Mouse (Mus musculus) forebrain, embryonic 12.5 days (tissue): ENCODE measurements around the gene Tmem266. TPM values are rescaled to one million over a fixed set of nuclear protein-coding genes. Genes with fewer than 3 reads are reported as not detected.

ENCODE experiments used
- ATAC-seq: fragments of 200-750 bp; cut with Nextera tagmentation; 2 replicates; pipeline ENCODE4 v1.8.0; 2017; ENCODE audit warnings: moderate TSS enrichment; ENCODE audit not compliant: low FRiP score
- H3K27ac ChIP-seq: fragments of 300-500 bp; sonication (generic); 2 replicates; pipeline ENCODE4 v1.5.1; 2016; ENCODE audit warnings: mild to moderate bottlenecking
- H3K27me3 ChIP-seq: fragments of 300-500 bp; sonication (generic); 2 replicates; pipeline ENCODE4 v1.6.1; 2016; ENCODE audit warnings: mild to moderate bottlenecking
- H3K36me3 ChIP-seq: fragments of 300-500 bp; sonication (generic); replicated peaks from 2 replicates; pipeline ENCODE4 v1.6.1; 2016; ENCODE audit warnings: mild to moderate bottlenecking
- H3K4me1 ChIP-seq: fragments of 300-500 bp; sonication (generic); 2 replicates; pipeline ENCODE4 v1.6.1; 2016
- H3K4me2 ChIP-seq: fragments of 300-500 bp; sonication (generic); 2 replicates; pipeline ENCODE4 v1.6.1; 2016; ENCODE audit warnings: mild to moderate bottlenecking, moderate library complexity
- H3K4me3 ChIP-seq: fragments of 300-500 bp; sonication (generic); replicated peaks from 2 replicates; pipeline ENCODE4 v1.5.1; 2016; ENCODE audit warnings: mild to moderate bottlenecking
- H3K9ac ChIP-seq: fragments of 300-500 bp; sonication (generic); 2 replicates; pipeline ENCODE4 v1.6.1; 2016; ENCODE audit warnings: mild to moderate bottlenecking
- H3K9me3 ChIP-seq: fragments of 300-500 bp; sonication (generic); 2 replicates; pipeline ENCODE4 v1.6.1; 2016
- WGBS: fragments of 180-500 bp; shearing (Covaris S2); methylation state at CpG from one replicate; pipeline ENCODE4 v1.1.7; 2016; 5-methylcytosine and 5-hydroxymethylcytosine counted together
- polyA plus RNA-seq: library from polyadenylated mRNA; unstranded; fragments of >200 nt; fragmentation: Nextera tagmentation; extraction: Ambion mirVana; gene quantifications from 2 replicates; pipeline ENCODE4 v1.2.1, GENCODE M21; 2016

Tmem266 gene
- polyA plus RNA-seq, 1 experiment from 2014 or later = 0.74 TPM

DNA sequence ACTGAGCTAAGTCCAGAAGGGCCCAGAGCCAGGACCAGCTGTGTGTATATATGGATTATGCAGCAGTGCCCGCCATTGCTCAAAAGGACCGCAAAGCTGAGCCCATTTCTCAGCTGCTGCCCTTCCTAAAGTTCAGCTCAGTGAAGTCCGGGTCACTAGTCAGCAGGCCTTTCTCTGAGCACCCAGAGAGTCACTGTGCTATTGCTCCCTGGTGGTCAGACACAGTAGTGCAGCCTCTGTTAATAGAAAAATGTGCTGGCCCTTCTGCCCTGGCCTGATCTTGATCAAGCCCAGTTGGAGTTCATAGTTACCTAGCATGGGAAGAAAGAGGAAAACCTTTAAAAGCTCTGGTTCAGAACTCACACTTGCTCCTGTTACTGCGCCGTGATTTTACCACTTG is 55.7 kb downstream of the Tmem266 start:
- Histone ChIP-seq H3K4me3 (no peak overlapping the region), H3K36me3 (no peaks in the 10 kb centered on the region), H3K4me1 (no peaks in the 10 kb centered on the region), H3K27ac (no peak overlapping the region), H3K9ac (no peak overlapping the region), H3K27me3 (no peaks in the 10 kb centered on the region), H3K4me2 (no peak overlapping the region), H3K9me3 (no peaks in the 10 kb centered on the region)
- WGBS = 31% methylated on average over 5 of the region's 5 CpGs
- no peak for ATAC-seq

DNA sequence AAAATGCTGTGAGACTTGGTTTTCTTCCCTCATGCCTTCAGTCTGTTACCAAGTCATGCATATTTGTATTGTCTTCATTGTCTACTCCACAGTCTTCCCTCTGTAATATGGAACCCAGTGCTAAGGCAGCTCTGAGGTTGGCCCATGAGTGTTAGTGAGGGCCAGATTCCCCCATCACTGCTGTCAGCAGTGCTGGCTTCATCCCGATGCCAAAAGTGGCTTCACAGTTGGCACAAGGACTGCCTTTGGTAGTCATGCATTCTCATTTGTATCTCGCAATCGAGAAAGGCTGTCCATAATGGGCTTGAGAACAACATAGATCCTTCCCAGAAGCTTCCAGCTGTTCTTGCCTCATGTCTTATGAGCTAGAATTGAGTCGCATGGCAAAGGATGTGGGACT is 59.4 kb downstream of the Tmem266 start:
- WGBS = 92% methylated on average over 4 of the region's 4 CpGs

GRCm38 (mm10) chr9:55387862-55388505 is 61.3 kb downstream of the Tmem266 start:
- Histone ChIP-seq H3K4me3 (no peak overlapping the region), H3K9ac (no peak overlapping the region), H3K27ac (no peak overlapping the region)

More for the DNA sequence above, 59.4 kb downstream of the Tmem266 start:
- no peak overlapping the region for H3K4me2 ChIP-seq
- ATAC-seq = no peak
- H3K36me3 ChIP-seq = no peaks in the 10 kb centered on the region
- H3K9me3 ChIP-seq = no peaks in the 10 kb centered on the region
- H3K27ac ChIP-seq = no peak overlapping the region
- H3K27me3 ChIP-seq = no peaks in the 10 kb centered on the region
- no peak overlapping the region for H3K4me3 ChIP-seq
- H3K9ac ChIP-seq = no peak overlapping the region
- no peaks in the 10 kb centered on the region for H3K4me1 ChIP-seq

GRCm38 (mm10) chr9:55391909-55392658 is 65.4 kb downstream of the Tmem266 start:
- peak; percentile 61 for ATAC-seq
- H3K27me3 ChIP-seq = no peaks in the 10 kb centered on the region; the same call in 1 of the 2 replicates
- WGBS = 30% methylated on average over 17 of the region's 17 CpGs
- no peak overlapping the region for H3K4me3 ChIP-seq
- H3K4me1 ChIP-seq = 0 out of 2 replicates have a peak, but pooled peaks cover 5% of the 10 kb centered on the region
- H3K36me3 ChIP-seq = no peaks in the 10 kb centered on the region
- H3K9ac ChIP-seq = no peak overlapping the region
- no peak overlapping the region for H3K27ac ChIP-seq
- no peaks in the 10 kb centered on the region for H3K9me3 ChIP-seq
- H3K4me2 ChIP-seq = no peak overlapping the region

More at GRCm38 (mm10) chr9:55387862-55388505, 61.3 kb downstream of the Tmem266 start:
- 92% methylated on average over 14 of the region's 14 CpGs for WGBS
- no peak overlapping the region for H3K4me2 ChIP-seq
- H3K4me1 ChIP-seq = 0 out of 2 replicates have a peak, but pooled peaks cover 5% of the 10 kb centered on the region
- no peaks in the 10 kb centered on the region for H3K27me3 ChIP-seq
- no peaks in the 10 kb centered on the region for H3K36me3 ChIP-seq
- no peaks in the 10 kb centered on the region for H3K9me3 ChIP-seq
- ATAC-seq = no peak

- Histone ChIP-seq H3K9ac (no peak overlapping the region), H3K36me3 (no peaks in the 10 kb centered on the region), H3K27me3 (no peaks in the 10 kb centered on the region; the same call in 1 of the 2 replicates), H3K4me3 (no peak overlapping the region), H3K27ac (no peak overlapping the region), H3K9me3 (no peaks in the 10 kb centered on the region), H3K4me2 (no peak overlapping the region), H3K4me1 (0 out of 2 replicates have a peak, but pooled peaks cover 5% of the 10 kb centered on the region)
- 95% methylated on average over 1 of the region's 1 CpGs for WGBS
- ATAC-seq = no peak
Measured at GRCm38 (mm10) chr9:55395650-55396049, 68.9 kb downstream of the Tmem266 start.

- Histone ChIP-seq H3K9ac (no peak overlapping the region), H3K4me1 (no peaks in the 10 kb centered on the region), H3K4me3 (no peak overlapping the region), H3K36me3 (no peaks in the 10 kb centered on the region), H3K27ac (no peak overlapping the region), H3K9me3 (no peaks in the 10 kb centered on the region), H3K27me3 (no peaks in the 10 kb centered on the region), H3K4me2 (no peak overlapping the region)
- WGBS = 79% methylated on average over 7 of the region's 7 CpGs
- no peak for ATAC-seq
Measured at GRCm38 (mm10) chr9:55398985-55399554, 72.4 kb downstream of the Tmem266 start.

GRCm38 (mm10) chr9:55402276-55402675 is 75.6 kb downstream of the Tmem266 start:
- ATAC-seq = no peak
- H3K9me3 ChIP-seq = no peaks in the 10 kb centered on the region
- H3K27ac ChIP-seq = no peak overlapping the region
- no peaks in the 10 kb centered on the region; the same call in 1 of the 2 replicates for H3K4me1 ChIP-seq
- H3K36me3 ChIP-seq = no peaks in the 10 kb centered on the region
- no peaks in the 10 kb centered on the region for H3K27me3 ChIP-seq
- no peak overlapping the region for H3K4me3 ChIP-seq
- H3K9ac ChIP-seq = no peak overlapping the region
- 82% methylated on average over 7 of the region's 7 CpGs for WGBS
- H3K4me2 ChIP-seq = no peak overlapping the region

DNA sequence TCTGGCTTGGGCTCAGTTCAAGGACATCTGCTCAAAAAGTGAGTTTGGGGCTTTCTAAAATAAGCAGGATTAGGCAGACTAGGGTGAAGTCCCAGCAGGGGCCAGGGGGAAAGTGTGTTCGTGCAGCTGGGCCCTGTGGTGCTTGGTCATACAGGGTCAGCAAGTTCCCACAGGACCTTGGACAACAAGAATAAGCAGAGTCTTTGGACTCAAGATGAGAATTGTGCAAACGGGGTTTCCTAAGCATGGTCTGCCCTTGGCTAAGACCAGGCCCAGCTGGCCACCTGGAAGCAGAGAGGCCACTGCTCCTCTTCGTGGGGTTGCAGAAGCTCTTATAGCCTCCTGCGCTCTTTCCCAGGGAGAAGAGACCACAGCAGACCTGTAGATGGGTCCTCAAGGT is 77.5 kb downstream of the Tmem266 start:
- ATAC-seq = no peak
- Histone ChIP-seq H3K4me1 (peaks cover 5% of the 10 kb centered on the region; the same call in 1 of the 2 replicates), H3K27ac (no peak overlapping the region), H3K27me3 (no peaks in the 10 kb centered on the region), H3K4me2 (no peak overlapping the region), H3K4me3 (no peak overlapping the region), H3K9ac (no peak overlapping the region), H3K36me3 (no peaks in the 10 kb centered on the region), H3K9me3 (no peaks in the 10 kb centered on the region)
- 84% methylated on average over 4 of the region's 4 CpGs for WGBS

DNA sequence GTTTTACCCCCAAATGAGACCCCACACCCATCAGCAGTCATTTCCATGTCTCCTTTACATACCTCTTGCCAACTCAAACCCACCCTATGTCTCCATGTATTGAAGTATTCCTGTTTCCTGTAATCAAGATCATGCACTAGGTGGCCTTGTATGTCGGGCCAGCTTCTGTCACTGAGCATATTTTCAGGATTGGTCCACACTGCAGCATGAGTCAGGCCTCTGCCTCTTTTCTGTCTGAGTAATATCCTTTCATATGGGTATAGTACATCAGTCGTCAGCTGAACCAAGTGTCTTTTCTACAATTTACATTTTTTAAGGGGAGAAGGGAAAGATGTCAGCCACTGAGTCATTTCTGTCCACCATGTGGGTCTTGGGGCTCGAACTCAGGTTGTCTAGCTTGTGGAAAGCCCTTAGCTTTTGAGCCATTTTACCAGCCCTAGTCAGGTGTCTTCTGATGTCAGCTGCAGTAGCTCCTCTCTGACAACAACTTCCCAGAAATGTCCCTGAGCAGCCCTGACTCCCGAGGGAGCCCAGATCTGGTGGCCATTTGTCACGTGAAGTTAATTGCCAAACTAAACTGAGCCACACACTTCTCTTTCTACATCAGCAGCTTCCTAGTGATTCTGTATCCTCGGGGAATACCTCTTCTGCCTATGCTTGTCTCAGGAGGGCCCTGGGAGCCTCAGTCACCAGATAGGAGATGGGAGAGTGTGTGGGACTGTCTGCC is 78.4 kb downstream of the Tmem266 start:
- no peaks in the 10 kb centered on the region for H3K27me3 ChIP-seq

DNA sequence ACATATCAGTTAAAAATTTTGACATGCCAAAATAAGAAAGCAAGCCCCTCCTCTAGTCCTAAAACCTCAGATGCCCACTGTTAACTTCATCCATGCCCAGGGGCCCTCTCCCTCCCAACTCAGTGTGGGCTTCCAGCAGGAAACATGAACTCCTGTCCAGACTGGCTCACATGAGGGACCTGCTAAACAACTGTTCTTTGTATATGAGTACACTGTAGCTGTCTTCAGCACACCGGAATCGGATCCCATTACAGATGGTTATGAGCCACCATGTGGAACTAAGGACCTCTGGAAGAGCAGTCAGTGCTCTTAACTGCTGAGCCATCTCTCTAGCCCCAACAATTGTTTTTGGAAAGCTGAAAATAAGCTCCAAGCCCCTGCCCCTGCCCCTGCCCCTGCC is 80.1 kb downstream of the Tmem266 start:
- H3K9ac ChIP-seq = no peak overlapping the region
- no peaks in the 10 kb centered on the region for H3K27me3 ChIP-seq
- WGBS = 75% methylated on average over 2 of the region's 2 CpGs
- no peaks in the 10 kb centered on the region for H3K36me3 ChIP-seq
- no peak overlapping the region for H3K4me3 ChIP-seq
- no peak overlapping the region for H3K27ac ChIP-seq
- ATAC-seq = no peak
- no peaks in the 10 kb centered on the region for H3K9me3 ChIP-seq
- H3K4me1 ChIP-seq = peaks cover 5% of the 10 kb centered on the region; the same call in 1 of the 2 replicates
- no peak overlapping the region for H3K4me2 ChIP-seq

More for the DNA sequence above, 78.4 kb downstream of the Tmem266 start:
- 82% methylated on average over 6 of the region's 6 CpGs for WGBS
- Histone ChIP-seq H3K9me3 (no peaks in the 10 kb centered on the region), H3K27ac (no peak overlapping the region), H3K4me2 (no peak overlapping the region), H3K9ac (no peak overlapping the region), H3K36me3 (no peaks in the 10 kb centered on the region), H3K4me1 (peaks cover 5% of the 10 kb centered on the region; the same call in 1 of the 2 replicates), H3K4me3 (no peak overlapping the region)
- no peak for ATAC-seq

GRCm38 (mm10) chr9:55408851-55409250 is 82.1 kb downstream of the Tmem266 start:
- Histone ChIP-seq H3K9ac (no peak overlapping the region), H3K4me1 (peaks cover 5% of the 10 kb centered on the region; the same call in 1 of the 2 replicates), H3K27ac (no peak overlapping the region), H3K4me3 (no peak overlapping the region), H3K36me3 (no peaks in the 10 kb centered on the region), H3K9me3 (no peaks in the 10 kb centered on the region), H3K27me3 (no peaks in the 10 kb centered on the region), H3K4me2 (no peak overlapping the region)
- 29% methylated on average over 4 of the region's 4 CpGs for WGBS
- ATAC-seq = no peak

- Histone ChIP-seq H3K4me1 (peaks cover 5% of the 10 kb centered on the region; the same call in 1 of the 2 replicates), H3K27ac (no peak overlapping the region), H3K4me3 (no peak overlapping the region), H3K9me3 (no peaks in the 10 kb centered on the region), H3K36me3 (no peaks in the 10 kb centered on the region), H3K27me3 (no peaks in the 10 kb centered on the region), H3K4me2 (no peak overlapping the region), H3K9ac (no peak overlapping the region)
- no peak for ATAC-seq
- 43% methylated on average over 3 of the region's 3 CpGs for WGBS
Measured at GRCm38 (mm10) chr9:55409833-55410232, 83.1 kb downstream of the Tmem266 start.
